Mouse (Mus musculus) lung, postnatal 36 days (tissue): Measurements from ENCODE around the gene Spg20.

Experiments used
- DNase-seq: peaks from one replicate; pipeline ENCODE4 v3.0.0; 2022; ENCODE audit warnings: mixed read lengths

The Spg20 gene

GRCm38 (mm10) chr3:55111935-55112709 lies at the start of gene Spg20:
Gene Spg20 (plus strand): TSS chr3:55112108.
- peak; percentile 95 for DNase-seq

- no peak for DNase-seq
Measured at GRCm38 (mm10) chr3:55062653-55063052, 49.3 kb upstream of the Spg20 start.

- peak; percentile 72 for DNase-seq
Measured at GRCm38 (mm10) chr3:55064396-55064795, 47.5 kb upstream of the Spg20 start.

- no peak for DNase-seq
Measured at GRCm38 (mm10) chr3:55065738-55066665, 45.9 kb upstream of the Spg20 start.

- DNase-seq: no peak
Measured at GRCm38 (mm10) chr3:55066666-55067023, 45.3 kb upstream of the Spg20 start.

- DNase-seq: no peak
Measured at GRCm38 (mm10) chr3:55067791-55068434, 44.0 kb upstream of the Spg20 start.

GRCm38 (mm10) chr3:55074576-55075293 lies 37.2 kb upstream of the Spg20 start:
- no peak for DNase-seq

- DNase-seq: no peak
Measured at GRCm38 (mm10) chr3:55075294-55075648, 36.6 kb upstream of the Spg20 start.

GRCm38 (mm10) chr3:55078233-55078632 lies 33.7 kb upstream of the Spg20 start:
- no peak for DNase-seq

- no peak for DNase-seq
Measured at GRCm38 (mm10) chr3:55079619-55080018, 32.3 kb upstream of the Spg20 start.

GRCm38 (mm10) chr3:55080055-55080454 lies 31.9 kb upstream of the Spg20 start:
- DNase-seq: peak; percentile 85

- no peak for DNase-seq
Measured at GRCm38 (mm10) chr3:55084781-55085180, 27.1 kb upstream of the Spg20 start.

- DNase-seq: no peak
Measured at GRCm38 (mm10) chr3:55085716-55086115, 26.2 kb upstream of the Spg20 start.

GRCm38 (mm10) chr3:55086948-55087347 lies 25.0 kb upstream of the Spg20 start:
- no peak for DNase-seq

- no peak for DNase-seq
Measured at GRCm38 (mm10) chr3:55087360-55087759, 24.5 kb upstream of the Spg20 start.

GRCm38 (mm10) chr3:55088359-55088758 lies 23.5 kb upstream of the Spg20 start:
- no peak for DNase-seq

GRCm38 (mm10) chr3:55088843-55089242 lies 23.1 kb upstream of the Spg20 start:
- no peak for DNase-seq

GRCm38 (mm10) chr3:55089291-55089690 lies 22.6 kb upstream of the Spg20 start:
- DNase-seq: no peak

- DNase-seq: no peak
Measured at GRCm38 (mm10) chr3:55093161-55093560, 18.7 kb upstream of the Spg20 start.

- no peak for DNase-seq
Measured at GRCm38 (mm10) chr3:55095968-55096654, 15.8 kb upstream of the Spg20 start.

- no peak for DNase-seq
Measured at GRCm38 (mm10) chr3:55096655-55097005, 15.3 kb upstream of the Spg20 start.

GRCm38 (mm10) chr3:55097186-55097585 lies 14.7 kb upstream of the Spg20 start:
- no peak for DNase-seq
